Mouse (Mus musculus) layer of hippocampus, postnatal 10 days (tissue): ENCODE data around the gene Mrrf. TPM values are rescaled to one million over a fixed set of nuclear protein-coding genes. Genes with fewer than 3 reads are reported as not detected.

ENCODE experiments used
- DNase-seq, 2 experiments: peaks; one replicate each; pipeline ENCODE4 v3.0.0; 2021; ENCODE audit warnings: low spot score in 2 of 2
- long read RNA-seq: library from polyadenylated mRNA; stranded (forward); transcript quantifications from one replicate; pipeline ENCODE4 v2.0.0, GENCODE M21; 2023
- total RNA-seq, 2 experiments: library from RNA; stranded (reverse); gene quantifications; 2 replicates each; pipeline ENCODE4 v1.2.3; 2021

The Mrrf gene
- total RNA-seq: 10 to 100 TPM; 14.4 to 15.0 TPM
- long read RNA-seq, transcript Mrrf-201 (7 exons, 2,623 nt): major isoform, 17 of 22 reads
- long read RNA-seq, partial matches to known transcripts: 1 of 22 reads
- long read RNA-seq, other reads (novel, unspliced or antisense): 4 of 22 reads

DNA sequence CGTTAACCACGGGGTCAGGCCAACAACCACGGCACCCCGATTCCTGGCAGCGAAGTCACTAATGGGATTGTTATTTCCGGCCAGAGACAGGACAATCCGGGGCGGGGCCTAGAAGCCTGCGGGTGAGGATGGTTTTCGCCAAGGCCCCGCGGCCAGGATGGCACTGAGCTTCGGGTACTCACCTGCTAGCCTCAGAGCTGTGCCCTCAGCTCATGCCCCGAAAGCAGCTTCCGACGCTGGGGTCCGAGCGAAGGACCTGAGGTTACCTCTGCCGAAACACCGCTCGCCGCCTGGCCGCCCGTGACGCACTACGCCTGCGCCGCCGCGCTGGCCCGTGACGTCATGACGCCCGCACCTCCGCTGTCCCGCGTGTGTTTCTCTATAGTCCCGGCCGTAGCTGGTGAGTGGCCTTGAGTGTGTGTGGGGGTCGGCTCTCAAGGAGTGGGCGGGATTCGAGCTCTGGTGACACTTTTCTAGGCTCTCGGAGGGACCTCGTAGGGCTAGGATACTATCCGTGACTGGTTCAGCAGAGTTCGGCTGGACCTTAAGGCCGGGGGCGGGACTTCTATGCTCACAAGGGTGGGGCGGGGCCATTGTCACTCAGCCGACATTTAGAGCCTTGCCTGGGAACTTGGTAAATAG is at the start of gene Mrrf, which contains the start of gene Rbm18:
Gene Mrrf (plus strand): TSS at position 90 of the 642 bp plus-strand sequence.
Gene Rbm18 (minus strand): TSS at position 474 of the 642 bp plus-strand sequence.
- peak; percentile 94 to 95 for DNase-seq

- DNase-seq: no peak
Observed at GRCm38 (mm10) chr2:36089190-36089589, 47.0 kb upstream of the Mrrf start.

DNA sequence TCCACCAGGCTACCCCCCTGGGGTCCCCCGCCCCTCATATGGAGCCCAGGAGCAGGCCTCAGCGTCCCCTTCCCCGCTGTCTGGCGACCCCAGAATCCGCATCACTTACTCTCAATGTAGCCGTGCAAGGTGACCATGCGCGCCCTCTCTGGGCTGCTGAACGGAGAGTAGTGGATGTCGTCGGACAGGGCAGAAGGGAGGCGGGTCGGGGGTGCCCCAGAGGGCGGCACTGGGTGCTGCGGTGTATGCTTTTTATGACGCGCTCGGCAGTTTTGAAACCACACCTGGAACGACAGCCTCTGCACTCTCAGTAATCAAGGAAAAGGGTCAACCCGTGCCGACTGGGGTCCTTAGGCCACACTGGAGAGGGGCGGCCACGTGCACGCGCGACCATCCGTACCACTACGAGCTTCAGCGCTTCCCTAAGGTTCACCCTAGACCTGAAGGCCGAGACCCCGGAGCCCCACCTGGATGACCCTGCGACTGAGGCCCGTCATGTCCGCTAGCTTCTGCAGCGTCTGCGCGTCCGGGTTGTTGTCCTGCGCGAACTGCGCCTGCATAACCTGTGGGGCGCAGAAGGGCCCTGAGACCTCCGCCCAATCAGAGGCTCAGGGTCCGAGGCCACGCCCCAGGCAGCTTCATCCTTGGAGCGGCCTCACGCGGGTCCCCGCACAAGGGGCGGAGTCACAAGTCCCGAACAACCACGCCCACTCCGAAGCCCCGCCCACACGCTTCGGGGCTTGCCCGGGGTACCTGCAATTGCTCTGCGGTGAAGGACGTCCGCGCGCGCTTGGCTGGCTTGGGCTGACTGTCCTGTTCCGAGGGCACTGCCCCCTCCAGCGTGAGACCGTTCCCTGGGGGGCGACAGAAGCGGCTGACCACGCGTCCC is 45.1 kb upstream of the Mrrf start:
- DNase-seq: peak in 1 of 2 experiments; percentile 53

GRCm38 (mm10) chr2:36092748-36093147 is 43.4 kb upstream of the Mrrf start:
- DNase-seq: no peak

DNA sequence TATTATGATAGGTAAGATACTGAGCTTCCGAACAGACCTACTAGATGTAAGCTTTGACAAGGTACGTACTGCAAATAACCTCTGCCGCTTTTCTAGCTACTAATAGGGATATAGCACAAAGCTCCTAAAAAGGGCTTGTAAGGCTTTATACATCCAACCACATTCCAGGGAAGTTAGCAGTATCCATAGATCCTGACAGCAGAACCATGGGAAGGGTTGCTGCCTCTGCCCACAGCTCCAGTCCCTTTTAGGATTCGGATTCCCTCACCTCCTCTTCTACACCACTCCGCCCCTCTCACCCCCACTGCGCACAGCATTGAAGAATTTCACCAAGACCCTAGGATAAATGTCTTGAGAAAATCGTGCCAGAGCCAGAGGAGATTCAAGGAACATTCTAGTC is 42.9 kb upstream of the Mrrf start:
- no peak for DNase-seq

- no peak for DNase-seq
Observed at GRCm38 (mm10) chr2:36093914-36094475, 42.2 kb upstream of the Mrrf start.

DNA sequence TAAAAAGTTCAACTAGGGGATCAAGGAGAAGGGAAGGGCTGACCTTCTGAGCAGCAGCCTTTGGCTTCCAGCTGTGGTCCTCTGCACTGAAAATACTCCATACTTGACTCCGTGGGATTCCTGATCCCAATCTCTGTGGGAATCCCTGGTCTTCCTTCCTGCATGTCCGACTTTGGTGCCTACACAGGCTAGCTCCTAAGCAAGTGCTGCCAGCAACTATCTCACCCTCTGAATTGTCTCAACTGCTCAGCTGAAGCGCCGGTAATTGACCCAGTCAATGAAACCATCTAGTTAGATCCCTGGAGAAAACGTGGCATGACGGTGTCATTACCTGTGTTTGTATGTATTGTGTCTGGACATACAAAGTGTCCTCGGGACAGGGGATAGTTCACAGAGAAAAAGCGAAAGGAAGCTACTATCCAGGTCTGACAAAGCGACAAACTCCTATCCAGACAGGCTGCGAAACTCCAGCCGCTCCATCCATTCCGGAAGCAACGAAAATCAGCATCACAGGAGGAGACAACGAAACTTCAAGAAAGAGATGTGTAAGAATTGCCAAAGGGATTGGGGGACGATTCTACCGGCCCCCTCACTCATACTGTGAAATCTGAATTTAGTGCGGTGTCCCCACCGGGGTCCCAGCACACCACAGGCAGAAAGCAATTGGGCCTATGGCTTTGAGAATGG is 38.9 kb upstream of the Mrrf start:
- DNase-seq: no peak

DNA sequence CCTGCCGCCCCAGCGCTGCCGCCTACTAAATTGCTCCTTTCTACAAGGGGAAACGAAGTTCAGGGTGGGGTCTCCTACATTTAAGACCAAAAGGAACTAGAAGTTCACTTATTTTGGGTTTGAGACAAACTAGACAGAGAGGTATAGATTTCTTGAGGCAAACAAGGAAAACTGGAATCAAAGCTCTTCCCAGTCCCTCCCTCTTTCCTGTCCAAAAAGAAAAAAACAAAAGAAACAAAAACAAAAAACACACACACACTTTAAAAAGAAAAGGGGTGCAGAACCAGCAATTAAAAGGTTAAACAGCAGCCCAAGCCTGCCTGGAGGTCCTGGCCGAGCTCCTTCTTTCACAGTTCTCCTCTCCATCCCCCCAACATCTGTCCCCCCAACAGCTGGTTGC is 38.2 kb upstream of the Mrrf start:
- DNase-seq: no peak

- DNase-seq: no peak
Observed at GRCm38 (mm10) chr2:36099739-36100138, 36.5 kb upstream of the Mrrf start.

DNA sequence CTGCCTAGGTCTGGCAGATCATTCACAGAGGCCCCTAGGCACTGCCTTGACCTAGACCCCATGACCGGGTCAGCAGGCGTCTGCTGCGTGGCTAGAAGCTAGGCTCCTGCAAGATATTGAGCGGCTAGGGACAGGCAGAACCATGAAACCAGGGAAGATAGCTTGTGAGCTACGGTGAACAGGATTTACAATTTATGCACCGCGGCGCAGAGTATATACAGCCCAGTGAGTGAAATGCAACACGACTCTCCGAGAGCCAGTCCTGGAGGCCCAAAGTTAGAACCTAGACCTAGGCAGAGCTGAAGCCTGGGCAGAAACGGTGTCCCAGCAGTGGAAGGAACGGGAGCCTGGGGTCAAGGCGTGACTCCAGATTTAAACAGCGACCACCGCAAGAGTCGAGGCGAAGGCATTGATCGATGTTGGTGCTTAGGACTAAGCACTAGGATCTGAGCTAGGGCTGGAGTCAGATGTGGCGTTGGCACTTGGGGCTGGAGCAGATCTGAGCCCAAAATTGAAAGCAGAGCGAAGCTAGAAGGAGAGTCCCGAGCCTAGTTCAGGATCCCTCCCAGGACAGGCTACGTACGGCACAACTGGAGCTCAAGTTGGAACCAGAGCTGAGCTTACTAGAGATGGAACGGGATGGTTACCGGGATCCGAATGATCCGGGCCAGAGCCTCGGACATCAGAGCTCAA is 34.2 kb upstream of the Mrrf start:
- no peak for DNase-seq

- DNase-seq: no peak
Observed at GRCm38 (mm10) chr2:36102559-36102946, 33.6 kb upstream of the Mrrf start.

- DNase-seq: no peak
Observed at GRCm38 (mm10) chr2:36103069-36103554, 33.1 kb upstream of the Mrrf start.

DNA sequence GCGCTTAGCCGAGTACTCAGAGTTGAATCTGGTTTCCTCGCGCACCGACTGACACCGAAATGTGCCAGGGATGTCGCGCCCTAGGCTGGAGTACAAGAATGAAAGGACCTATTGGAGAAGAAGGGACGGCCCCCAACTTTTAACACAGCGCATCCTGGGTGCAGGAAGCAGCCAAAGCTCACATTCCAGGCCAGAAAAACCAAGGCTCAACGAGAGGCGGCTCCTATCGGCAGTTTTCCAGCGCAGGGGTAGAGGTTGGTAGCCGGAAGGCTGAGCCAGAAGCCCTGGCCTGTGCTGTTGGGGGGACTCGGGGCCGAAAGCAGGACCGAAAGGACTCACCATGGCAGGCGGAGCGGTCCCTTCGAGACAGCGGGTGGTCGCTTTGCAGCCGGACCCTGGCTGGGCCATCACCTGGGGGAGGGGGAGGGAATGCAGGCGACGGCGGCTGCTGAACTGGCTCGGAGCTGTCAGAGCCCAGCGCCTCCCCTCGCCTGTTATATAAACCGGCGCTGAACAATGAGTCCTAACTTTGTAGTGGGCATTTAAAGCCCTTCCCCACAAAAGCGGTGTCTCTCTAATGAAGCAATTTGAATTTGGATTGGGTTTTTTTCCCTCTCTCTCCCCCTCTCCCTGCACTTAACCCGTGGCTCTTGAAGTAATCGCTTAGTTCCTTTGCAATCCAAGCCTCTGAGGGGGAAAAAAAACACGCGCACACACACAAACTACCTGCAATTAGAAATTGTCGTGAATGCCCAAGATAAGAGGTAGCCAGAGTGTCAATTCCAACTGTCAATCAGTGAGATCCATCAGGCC is 32.4 kb upstream of the Mrrf start:
- no peak for DNase-seq

DNA sequence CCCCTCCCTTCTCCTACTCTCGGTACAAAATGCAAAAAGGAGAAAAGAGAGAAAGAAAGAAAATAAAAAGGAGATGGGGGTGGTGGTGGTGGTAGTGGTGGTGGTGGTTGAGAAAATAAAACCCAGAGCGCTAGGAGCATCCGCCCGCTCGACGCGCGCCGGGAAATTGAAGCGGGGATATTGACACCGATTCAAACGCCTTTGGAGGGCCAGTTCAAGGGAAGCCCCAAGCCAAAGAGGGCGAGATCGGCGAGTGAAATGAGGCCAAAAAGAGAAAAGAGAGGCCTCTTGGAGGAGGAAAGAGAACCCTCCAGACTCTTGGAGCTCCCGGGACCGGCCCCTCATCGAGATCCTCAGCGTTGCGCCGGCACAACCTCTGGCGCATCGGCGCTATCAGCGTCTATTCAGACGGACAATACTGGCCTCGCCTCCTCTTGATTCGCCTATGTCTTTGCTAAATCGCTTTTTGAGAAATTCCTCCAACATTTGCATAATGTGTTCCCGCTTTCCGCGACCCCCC is 31.7 kb upstream of the Mrrf start:
- no peak for DNase-seq

GRCm38 (mm10) chr2:36104956-36105741 is 31.0 kb upstream of the Mrrf start, which contains the start of gene Lhx6:
TSS of gene Lhx6 (minus strand) at chr2:36105408.
- no peak for DNase-seq

- DNase-seq: no peak
Observed at GRCm38 (mm10) chr2:36108615-36109014, 27.6 kb upstream of the Mrrf start.

- no peak for DNase-seq
Observed at GRCm38 (mm10) chr2:36112632-36113031, 23.6 kb upstream of the Mrrf start.

DNA sequence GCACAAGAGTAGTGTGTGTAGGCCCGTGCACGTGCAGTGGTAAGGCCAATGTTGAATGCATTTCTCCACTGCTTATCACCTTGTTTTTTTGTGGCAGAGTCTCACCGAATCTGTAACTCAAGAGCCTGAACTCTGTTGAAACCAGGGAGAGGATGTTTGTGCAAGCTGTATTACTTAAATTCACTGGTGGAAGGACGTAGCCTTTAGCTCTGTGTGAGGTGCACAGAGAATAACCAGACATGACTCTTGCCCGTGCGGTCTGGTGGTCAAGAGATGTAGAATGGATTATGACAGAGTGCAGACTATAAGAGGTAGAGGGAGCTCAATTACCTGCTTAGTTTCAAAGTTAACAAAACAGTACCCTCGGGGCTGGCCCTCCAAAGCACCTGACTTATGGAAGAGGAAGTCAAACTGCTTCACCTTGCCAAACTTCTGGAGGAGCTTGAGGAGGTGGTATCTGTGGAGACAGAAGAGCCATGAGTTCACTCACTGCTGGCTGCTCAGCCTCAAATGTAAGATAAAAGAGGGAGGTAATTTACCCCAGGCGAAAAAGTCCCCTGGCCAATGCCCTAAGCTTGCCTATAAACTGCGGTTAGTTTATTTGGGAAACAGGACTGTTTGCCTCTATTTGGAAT is 9.3 kb upstream of the Mrrf start:
- no peak for DNase-seq
